In the genomic region with DNA sequence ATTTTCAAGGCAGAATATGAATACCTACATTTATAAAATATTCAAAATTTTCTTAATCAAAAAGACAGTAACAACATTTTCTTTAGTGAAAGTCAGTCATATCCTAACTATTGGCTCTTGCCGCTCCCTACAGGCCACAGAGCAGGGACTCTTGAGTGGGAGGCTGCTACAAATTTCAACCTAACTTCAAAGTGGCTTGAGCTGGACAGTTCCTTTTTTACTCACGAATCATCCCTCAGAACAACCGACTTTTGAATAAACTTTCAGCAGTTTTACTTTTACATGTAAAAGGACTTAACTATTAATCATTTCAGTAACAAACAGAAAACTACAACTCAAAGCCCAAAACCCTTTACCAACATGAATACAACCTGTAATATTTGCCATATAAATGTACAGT, we compare ENCODE assay signal across 10 mouse cellular contexts. TPM values are rescaled to one million over a fixed set of nuclear protein-coding genes. Genes with fewer than 3 reads are reported as not detected.
A peak's percentile ranks its signal among the peaks of the same experiment; 100 is the strongest.
DNase-seq lines count a peak whose midpoint lies in the region; ATAC-seq and TF ChIP-seq lines count a peak whose summit lies in the region.
"Had no signal": no experiment of that assay in that cellular context is flagged by ENCODE, and none has a peak within 500 bp of the region (broad histone marks: within the 10 kb centered on the region; RNA-seq: fewer than 3 reads in every experiment).

No protein-coding gene starts in this region.

- intact Hi-C loops in gastrocnemius, adult 2 months (cut with DNase I), result loop anchor here (5.0 kb wide), 2 partner anchors 39 to 164 kb away; partner anchors contain the start of gene Snap23

- no peak for TF ChIP-seq POLR2A in thymus, adult 2 months (IDR thresholded peaks at IDR 0.05; ENCODE audit: control insufficient read depth, extremely low read depth, insufficient read depth, low read length, poor library complexity)

- peaks cover 18% of the 10 kb centered on the region for H3K4me1 ChIP-seq in forebrain, embryonic 13.5 days
- peaks cover 30% of the 10 kb centered on the region for H3K4me1 ChIP-seq in liver, embryonic 13.5 days (replicated peaks)
- peaks cover 3% of the 10 kb centered on the region for H3K4me1 ChIP-seq in thymus, adult 2 months (replicated peaks; ENCODE audit: control insufficient read depth, insufficient read depth, low read length)

- peak overlapping the region; percentile 75 for H3K9ac ChIP-seq in forebrain, embryonic 13.5 days
- peak overlapping the region; percentile 85 for H3K9ac ChIP-seq in liver, embryonic 13.5 days

- DNase-seq in gastrocnemius, adult 2 months, result no peak
- no peak for DNase-seq in gastrocnemius, postnatal 25 days
- DNase-seq in 416B (ENCODE audit: low read depth), result peak; percentile 51
- no peak for DNase-seq in liver, embryonic 13.5 days
- DNase-seq in thymus, adult 2 months, result no peak
- DNase-seq in cerebellum, adult 9-11 months, result no peak
- DNase-seq: cerebellum, adult 8-10 months; kidney, postnatal 10 days had no signal

- no peaks in the 10 kb centered on the region for H3K9me3 ChIP-seq in forebrain, embryonic 13.5 days (replicated peaks)
- H3K9me3 ChIP-seq in liver, embryonic 13.5 days (replicated peaks), result no peaks in the 10 kb centered on the region

- peak overlapping the region; percentile 80 for H3K4me2 ChIP-seq in forebrain, embryonic 13.5 days
- peak overlapping the region; percentile 89 for H3K4me2 ChIP-seq in liver, embryonic 13.5 days

- peaks cover 3% of the 10 kb centered on the region; the same call in 1 of the 2 replicates for H3K36me3 ChIP-seq in forebrain, embryonic 13.5 days (ENCODE audit: poor library complexity, severe bottlenecking)
- peaks cover 9% of the 10 kb centered on the region; the same call in 1 of the 2 replicates for H3K36me3 ChIP-seq in liver, embryonic 13.5 days
- peaks cover 10% of the 10 kb centered on the region; the same call in 1 of the 2 replicates for H3K36me3 ChIP-seq in thymus, adult 2 months (ENCODE audit: control insufficient read depth, insufficient read depth, low read length)

- no peak for TF ChIP-seq CTCF in gastrocnemius, adult 2 months (IDR thresholded peaks at IDR 0.05)
- TF ChIP-seq CTCF in thymus, adult 2 months (IDR thresholded peaks at IDR 0.05; ENCODE audit: borderline replicate concordance, control insufficient read depth, extremely low read depth, insufficient read depth, low read length, poor library complexity), result no peak

- no peak for ATAC-seq in forebrain, embryonic 13.5 days
- no peak for ATAC-seq in liver, embryonic 13.5 days (ENCODE audit: low read depth)
- ATAC-seq in inflammation-experienced regulatory T-cells, adult 6 months, result no peak

- peak overlapping the region; percentile 99 for H3K27ac ChIP-seq in gastrocnemius, adult 2 months
- H3K27ac ChIP-seq in forebrain, embryonic 13.5 days, result no peak overlapping the region
- H3K27ac ChIP-seq in liver, embryonic 13.5 days, result no peak overlapping the region
- no peak overlapping the region for H3K27ac ChIP-seq in thymus, adult 2 months (ENCODE audit: control insufficient read depth, insufficient read depth, low read length)

- no peaks in the 10 kb centered on the region for H3K27me3 ChIP-seq in forebrain, embryonic 13.5 days
- H3K27me3 ChIP-seq in liver, embryonic 13.5 days, result no peaks in the 10 kb centered on the region
- H3K27me3 ChIP-seq in thymus, adult 2 months (ENCODE audit: control insufficient read depth, insufficient read depth, low read length), result no peaks in the 10 kb centered on the region

- peak overlapping the region; percentile 79 for H3K4me3 ChIP-seq in gastrocnemius, adult 2 months
- H3K4me3 ChIP-seq in forebrain, embryonic 13.5 days, result peak overlapping the region; percentile 83
- peak overlapping the region; percentile 92 for H3K4me3 ChIP-seq in liver, embryonic 13.5 days (replicated peaks)
- no peak overlapping the region for H3K4me3 ChIP-seq in thymus, adult 2 months (ENCODE audit: control insufficient read depth, insufficient read depth, low read length)

- WGBS in forebrain, embryonic 13.5 days, result 63% methylated on average over 3 of the region's 3 CpGs
- 20% methylated on average over 3 of the region's 3 CpGs for WGBS in liver, embryonic 13.5 days (ENCODE audit: insufficient replicate concordance)
- 22% methylated on average over 3 of the region's 3 CpGs for WGBS in thymus, adult 2 months

RNA-seq across cellular contexts. Expression of gene Ganc, which starts 0.9 kb away (rescaled TPM):
- 10 to 100 TPM; 29.7 to 34.3 TPM for total RNA-seq in gastrocnemius, adult 2 months (2021)
- total RNA-seq in gastrocnemius, postnatal 25 days (2021), result 10 to 100 TPM; 30.7 to 31.5 TPM
- polyA plus RNA-seq in forebrain, embryonic 13.5 days (2015; fragmentation: Nextera tagmentation; extraction: Ambion mirVana), result 9.5 and 10.7 TPM in 2 replicates
- 4.9 and 5.5 TPM in 2 replicates for polyA plus RNA-seq in liver, embryonic 13.5 days (2015; fragmentation: Nextera tagmentation; extraction: Ambion mirVana)
- polyA plus RNA-seq in thymus, adult 2 months (2012; rRNA removed), result 15.9 and 17.4 TPM in 2 replicates
- polyA plus RNA-seq in inflammation-experienced regulatory T-cells, adult 6 months (2017; shearing (Covaris generic)), result 10 to 100 TPM; 10.9 to 32.3 (median 29.3) TPM

RNA-seq across cellular contexts. Expression of gene Tmem87a, which starts 1.1 kb away (rescaled TPM):
- 10 to 100 TPM; 31.4 to 51.8 TPM for total RNA-seq in gastrocnemius, adult 2 months (2021)
- 10 to 100 TPM; 27.9 to 34.9 TPM for total RNA-seq in gastrocnemius, postnatal 25 days (2021)
- polyA plus RNA-seq in forebrain, embryonic 13.5 days (2015; fragmentation: Nextera tagmentation; extraction: Ambion mirVana), result 7.4 and 9.0 TPM in 2 replicates
- 4.0 and 6.2 TPM in 2 replicates for polyA plus RNA-seq in liver, embryonic 13.5 days (2015; fragmentation: Nextera tagmentation; extraction: Ambion mirVana)
- polyA plus RNA-seq in thymus, adult 2 months (2012; rRNA removed), result 21.9 and 24.3 TPM in 2 replicates
- polyA plus RNA-seq in inflammation-experienced regulatory T-cells, adult 6 months (2017; shearing (Covaris generic)), result 10 to 100 TPM; 18.9 to 28.3 (median 24.6) TPM

RNA-seq across cellular contexts. Expression of gene Vps39, which starts 49.9 kb away (rescaled TPM):
- 10 to 100 TPM; 16.1 to 21.1 TPM for total RNA-seq in gastrocnemius, adult 2 months (2021)
- 10 to 100 TPM; 15.7 to 20.1 TPM for total RNA-seq in gastrocnemius, postnatal 25 days (2021)
- 37.3 and 44.4 TPM in 2 replicates for polyA plus RNA-seq in forebrain, embryonic 13.5 days (2015; fragmentation: Nextera tagmentation; extraction: Ambion mirVana)
- 7.1 and 8.2 TPM in 2 replicates for polyA plus RNA-seq in liver, embryonic 13.5 days (2015; fragmentation: Nextera tagmentation; extraction: Ambion mirVana)
- polyA plus RNA-seq in thymus, adult 2 months (2012; rRNA removed), result 38.8 and 40.8 TPM in 2 replicates
- 10 to 100 TPM; 20.1 to 28.3 (median 26.7) TPM for polyA plus RNA-seq in inflammation-experienced regulatory T-cells, adult 6 months (2017; shearing (Covaris generic))

RNA-seq across cellular contexts. Expression of gene Capn3, which starts 53.0 kb away (rescaled TPM):
- total RNA-seq in gastrocnemius, adult 2 months (2021), result 100 to 1,000 TPM; 126 to 149 TPM
- total RNA-seq in gastrocnemius, postnatal 25 days (2021), result 100 to 1,000 TPM; 106 to 129 TPM
- polyA plus RNA-seq in forebrain, embryonic 13.5 days (2015; fragmentation: Nextera tagmentation; extraction: Ambion mirVana), result 1.6 and 1.7 TPM in 2 replicates
- polyA plus RNA-seq in liver, embryonic 13.5 days (2015; fragmentation: Nextera tagmentation; extraction: Ambion mirVana), result 5.7 and 6.1 TPM in 2 replicates
- polyA plus RNA-seq in thymus, adult 2 months (2012; rRNA removed), result 56.2 and 69.8 TPM in 2 replicates
- 10 to 100 TPM in 2 of 3 experiments, 1 to 10 TPM in 1; 2.8 to 42.7 (median 37.9) TPM for polyA plus RNA-seq in inflammation-experienced regulatory T-cells, adult 6 months (2017; shearing (Covaris generic))
